Mouse (Mus musculus) spleen, adult 12 weeks (tissue): ENCODE results near the gene Slc25a22.

Experiments
- DNase-seq: peaks from one replicate; pipeline ENCODE4 v3.0.0; 2022; ENCODE audit warnings: low spot score

Gene Slc25a22

GRCm38 (mm10) chr7:141472226-141472625, 34.5 kb upstream of the Slc25a22 start:
- DNase-seq = no peak

GRCm38 (mm10) chr7:141471236-141471635, 33.5 kb upstream of the Slc25a22 start:
- DNase-seq = no peak

- no peak for DNase-seq
Observed at GRCm38 (mm10) chr7:141470637-141470944, 32.9 kb upstream of the Slc25a22 start.

GRCm38 (mm10) chr7:141469901-141470636, 32.4 kb upstream of the Slc25a22 start:
- DNase-seq = no peak

- DNase-seq = no peak
Observed at GRCm38 (mm10) chr7:141469352-141469751, 31.7 kb upstream of the Slc25a22 start.

GRCm38 (mm10) chr7:141468522-141469211, 31.0 kb upstream of the Slc25a22 start:
- DNase-seq = no peak

- DNase-seq = no peak
Observed at GRCm38 (mm10) chr7:141468164-141468521, 30.5 kb upstream of the Slc25a22 start.

GRCm38 (mm10) chr7:141467230-141468030, 29.7 kb upstream of the Slc25a22 start, which contains the start of gene Cd151:
TSS of gene Cd151 (plus strand) at chr7:141467392.
- peak; percentile 89 for DNase-seq

GRCm38 (mm10) chr7:141466607-141467148, 29.0 kb upstream of the Slc25a22 start:
- DNase-seq = no peak

- no peak for DNase-seq
Observed at GRCm38 (mm10) chr7:141466045-141466394, 28.3 kb upstream of the Slc25a22 start.

GRCm38 (mm10) chr7:141465388-141466044, 27.8 kb upstream of the Slc25a22 start:
- DNase-seq = no peak

- no peak for DNase-seq
Observed at GRCm38 (mm10) chr7:141464603-141465201, 27.0 kb upstream of the Slc25a22 start.

GRCm38 (mm10) chr7:141463824-141464602, 26.3 kb upstream of the Slc25a22 start:
- DNase-seq = no peak

GRCm38 (mm10) chr7:141462333-141462821, 24.7 kb upstream of the Slc25a22 start:
- no peak for DNase-seq

GRCm38 (mm10) chr7:141461521-141462332, 24.0 kb upstream of the Slc25a22 start:
- DNase-seq = no peak

- DNase-seq = no peak
Observed at GRCm38 (mm10) chr7:141460391-141461113, 22.9 kb upstream of the Slc25a22 start, which contains the start of gene Cracr2b. TSS of gene Cracr2b (plus strand) at chr7:141461094.

GRCm38 (mm10) chr7:141460001-141460390, 22.3 kb upstream of the Slc25a22 start:
- no peak for DNase-seq

- no peak for DNase-seq
Observed at GRCm38 (mm10) chr7:141459301-141459711, 21.6 kb upstream of the Slc25a22 start.

GRCm38 (mm10) chr7:141458661-141459060, 21.0 kb upstream of the Slc25a22 start:
- DNase-seq = no peak
